Mouse (Mus musculus) thymus, postnatal 36 days (tissue): ENCODE results near the gene Ppp1r3d.

Source experiments
- DNase-seq, 2 experiments: peaks; one replicate each; pipeline ENCODE4 v3.0.0; 2022; ENCODE audit warnings: mixed read lengths in 2 of 2

Gene Ppp1r3d

GRCm38 (mm10) chr2:178414261-178415149 lies at the start of gene Ppp1r3d, which contains the start of gene Fam217b:
Gene Ppp1r3d (minus strand): TSS chr2:178414472.
Gene Fam217b (plus strand): TSS chr2:178414524.
- no peak for DNase-seq

- no peak for DNase-seq
Observed at GRCm38 (mm10) chr2:178460353-178460752, 46.1 kb upstream of the Ppp1r3d start.

- DNase-seq: no peak
Observed at GRCm38 (mm10) chr2:178457414-178457813, 43.1 kb upstream of the Ppp1r3d start.

- DNase-seq: no peak
Observed at GRCm38 (mm10) chr2:178454664-178455516, 40.6 kb upstream of the Ppp1r3d start.

- no peak for DNase-seq
Observed at GRCm38 (mm10) chr2:178450961-178451360, 36.7 kb upstream of the Ppp1r3d start.

- DNase-seq: no peak
Observed at GRCm38 (mm10) chr2:178450236-178450635, 36.0 kb upstream of the Ppp1r3d start.

- DNase-seq: no peak
Observed at GRCm38 (mm10) chr2:178449386-178449785, 35.1 kb upstream of the Ppp1r3d start.

- no peak for DNase-seq
Observed at GRCm38 (mm10) chr2:178437311-178437710, 23.0 kb upstream of the Ppp1r3d start.

- DNase-seq: no peak
Observed at GRCm38 (mm10) chr2:178433903-178434302, 19.6 kb upstream of the Ppp1r3d start.

- no peak for DNase-seq
Observed at GRCm38 (mm10) chr2:178433495-178433894, 19.2 kb upstream of the Ppp1r3d start.

GRCm38 (mm10) chr2:178430231-178430630 lies 16.0 kb upstream of the Ppp1r3d start, which contains the start of gene Cdh26:
Gene Cdh26 (plus strand): TSS chr2:178430531.
- no peak for DNase-seq

GRCm38 (mm10) chr2:178429426-178429825 lies 15.2 kb upstream of the Ppp1r3d start:
- no peak for DNase-seq

GRCm38 (mm10) chr2:178428676-178429075 lies 14.4 kb upstream of the Ppp1r3d start:
- no peak for DNase-seq

GRCm38 (mm10) chr2:178428183-178428582 lies 13.9 kb upstream of the Ppp1r3d start:
- DNase-seq: no peak

GRCm38 (mm10) chr2:178427181-178427580 lies 12.9 kb upstream of the Ppp1r3d start:
- DNase-seq: no peak

- DNase-seq: no peak
Observed at GRCm38 (mm10) chr2:178426229-178426628, 12.0 kb upstream of the Ppp1r3d start.

- no peak for DNase-seq
Observed at GRCm38 (mm10) chr2:178423223-178423622, 9.0 kb upstream of the Ppp1r3d start.

- DNase-seq: no peak
Observed at GRCm38 (mm10) chr2:178422186-178422585, 7.9 kb upstream of the Ppp1r3d start.

GRCm38 (mm10) chr2:178421603-178422002 lies 7.3 kb upstream of the Ppp1r3d start:
- DNase-seq: no peak

GRCm38 (mm10) chr2:178420576-178420975 lies 6.3 kb upstream of the Ppp1r3d start:
- DNase-seq: no peak

- no peak for DNase-seq
Observed at GRCm38 (mm10) chr2:178416970-178417369, 2.7 kb upstream of the Ppp1r3d start.

GRCm38 (mm10) chr2:178416427-178416826 lies 2.2 kb upstream of the Ppp1r3d start:
- no peak for DNase-seq

GRCm38 (mm10) chr2:178415150-178415448 lies 827 bp upstream of the Ppp1r3d start:
- no peak for DNase-seq
